Mouse (Mus musculus): ENCODE results near the gene Hoxd9.

The Hoxd9 gene

DNA sequence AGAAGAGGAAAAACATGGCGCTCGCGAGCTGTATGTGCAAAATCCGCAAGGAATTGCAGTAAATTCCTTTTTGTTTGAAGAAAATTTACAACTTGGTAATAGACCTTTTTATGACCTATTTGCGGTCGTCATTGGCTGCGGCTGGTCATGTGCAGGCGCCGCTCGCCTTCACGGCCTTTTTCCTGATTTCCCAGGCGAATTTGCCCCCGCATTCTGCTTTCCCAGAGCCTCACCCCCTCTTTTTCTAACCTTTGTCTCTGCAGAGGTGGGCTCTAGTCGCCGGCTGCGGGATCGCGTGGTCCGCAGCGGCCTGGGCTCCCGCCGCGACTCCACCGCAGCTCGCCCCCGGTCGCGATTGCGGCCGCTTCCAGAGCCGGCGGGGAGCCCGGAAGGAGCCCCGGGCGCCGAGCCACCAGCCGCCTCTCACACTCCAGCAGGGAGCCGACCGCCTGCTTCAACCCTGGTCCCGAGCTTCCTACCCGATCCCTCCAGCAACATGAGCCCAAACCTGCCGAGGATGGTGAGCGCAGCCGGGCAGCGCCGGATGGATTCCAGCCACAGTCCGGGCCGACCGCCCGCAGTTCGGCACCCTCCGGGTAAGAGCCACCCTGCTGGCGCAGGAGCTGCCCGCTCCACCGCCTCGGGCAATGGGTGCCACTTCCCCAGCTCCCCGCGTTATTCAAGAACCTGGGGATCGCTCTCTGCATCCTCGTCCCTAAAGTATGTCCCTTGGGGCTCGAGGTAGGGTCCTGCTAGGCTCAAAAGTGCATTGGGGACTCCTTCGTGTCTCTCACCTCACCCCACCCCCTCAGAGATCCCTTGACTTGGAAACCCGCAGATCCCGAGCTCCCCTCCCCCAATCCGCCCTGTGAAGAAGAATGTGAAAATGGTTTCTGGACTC, 14.4 kb downstream of the Hoxd9 start, which contains the start of the genes Hoxd3 and Hoxd4:
TSS of gene Hoxd3 (plus strand) at position 207 of the 901 bp plus-strand sequence.
TSS of gene Hoxd4 (plus strand) at position 209 of the 901 bp plus-strand sequence.
- no peak for DNase-seq (ENCODE audit: low read depth, low spot score)

GRCm38 (mm10) chr2:74713239-74714150, 16.0 kb downstream of the Hoxd9 start:
- DNase-seq (ENCODE audit: low read depth, low spot score): no peak

DNA sequence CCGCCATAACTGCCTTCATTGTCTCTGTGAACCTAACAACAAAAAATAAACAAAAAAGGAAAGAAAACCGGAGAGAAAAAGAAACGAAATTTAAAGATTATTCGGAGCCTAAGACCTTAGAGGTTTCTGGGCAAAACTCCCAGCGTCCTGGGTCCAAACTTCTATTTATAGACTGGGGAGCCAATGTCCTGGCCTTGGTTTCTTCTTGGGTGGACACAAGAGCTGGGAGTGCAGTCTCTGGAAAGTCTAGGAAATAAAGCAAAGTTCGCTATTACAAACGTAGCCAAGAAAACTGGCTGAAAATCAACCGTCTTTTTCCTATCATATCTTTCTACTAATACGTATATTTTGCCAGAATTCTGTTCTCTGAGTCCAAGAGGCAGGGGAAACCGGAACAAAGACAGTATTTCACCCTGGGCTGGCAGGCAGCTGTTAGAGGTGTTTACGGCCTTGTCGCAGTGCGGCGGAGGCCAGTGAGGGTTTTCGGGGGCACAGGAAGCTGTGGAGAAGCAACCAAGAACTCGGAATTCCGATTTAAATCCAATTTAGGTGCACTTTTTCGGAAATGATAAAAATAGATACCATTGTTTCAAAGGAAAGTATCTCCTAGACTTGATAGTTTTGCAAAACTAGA, 16.7 kb downstream of the Hoxd9 start:
- no peak for DNase-seq (ENCODE audit: low read depth, low spot score)

- no peak for DNase-seq (ENCODE audit: low read depth, low spot score)
Observed at GRCm38 (mm10) chr2:74714881-74715280, 17.4 kb downstream of the Hoxd9 start.

GRCm38 (mm10) chr2:74715504-74716241, 18.1 kb downstream of the Hoxd9 start:
- peak; percentile 11 for DNase-seq (ENCODE audit: low read depth, low spot score)

DNA sequence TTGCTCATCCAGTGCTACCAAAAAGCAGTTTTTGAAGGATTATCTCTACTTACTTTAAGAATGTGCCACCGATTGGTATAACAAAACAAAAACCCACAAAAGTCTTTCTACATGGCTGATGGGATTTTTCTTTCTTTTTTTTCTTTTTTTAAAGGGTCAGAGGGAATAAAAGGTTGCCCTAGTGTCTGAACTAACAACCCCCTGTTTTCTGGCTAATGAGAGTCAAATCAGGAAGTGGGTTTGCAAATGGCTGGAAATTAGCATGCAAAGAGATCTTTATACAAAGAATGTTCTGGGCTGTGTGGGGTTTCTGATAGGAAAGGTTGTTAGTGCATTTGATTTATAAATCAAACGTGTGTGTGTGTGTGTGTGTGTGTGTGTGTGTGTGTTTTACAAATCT, 22.9 kb downstream of the Hoxd9 start:
- DNase-seq (ENCODE audit: low read depth, low spot score): no peak

DNA sequence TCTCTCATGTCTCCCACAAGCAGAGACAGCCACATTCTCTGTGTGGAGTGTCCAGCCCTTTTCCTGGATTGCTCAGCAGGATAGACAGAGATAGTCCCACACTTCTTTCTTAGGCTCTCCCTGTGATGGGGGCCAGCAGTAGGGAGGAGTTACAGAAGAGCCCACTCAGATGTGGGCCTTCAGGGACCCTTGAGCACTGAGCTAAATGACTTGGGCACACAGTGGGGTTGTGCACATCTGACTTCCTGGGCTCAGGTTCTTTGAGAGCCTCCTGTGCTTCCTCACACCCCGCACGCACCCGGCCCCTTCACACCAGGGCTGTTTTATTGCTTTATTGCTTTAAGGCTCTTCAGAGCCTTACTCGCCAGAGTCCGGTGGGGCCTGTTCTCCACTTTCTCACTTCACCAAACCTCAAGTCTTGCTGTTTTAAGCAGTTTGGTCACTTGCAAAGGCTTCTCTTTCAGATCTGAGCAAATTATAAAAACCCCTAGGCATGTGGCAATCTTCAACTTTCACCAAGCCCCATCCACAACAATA, 23.5 kb downstream of the Hoxd9 start:
- no peak for DNase-seq (ENCODE audit: low read depth, low spot score)

GRCm38 (mm10) chr2:74721882-74722281, 24.4 kb downstream of the Hoxd9 start:
- DNase-seq (ENCODE audit: low read depth, low spot score): no peak

GRCm38 (mm10) chr2:74722949-74723348, 25.4 kb downstream of the Hoxd9 start:
- DNase-seq (ENCODE audit: low read depth, low spot score): no peak

DNA sequence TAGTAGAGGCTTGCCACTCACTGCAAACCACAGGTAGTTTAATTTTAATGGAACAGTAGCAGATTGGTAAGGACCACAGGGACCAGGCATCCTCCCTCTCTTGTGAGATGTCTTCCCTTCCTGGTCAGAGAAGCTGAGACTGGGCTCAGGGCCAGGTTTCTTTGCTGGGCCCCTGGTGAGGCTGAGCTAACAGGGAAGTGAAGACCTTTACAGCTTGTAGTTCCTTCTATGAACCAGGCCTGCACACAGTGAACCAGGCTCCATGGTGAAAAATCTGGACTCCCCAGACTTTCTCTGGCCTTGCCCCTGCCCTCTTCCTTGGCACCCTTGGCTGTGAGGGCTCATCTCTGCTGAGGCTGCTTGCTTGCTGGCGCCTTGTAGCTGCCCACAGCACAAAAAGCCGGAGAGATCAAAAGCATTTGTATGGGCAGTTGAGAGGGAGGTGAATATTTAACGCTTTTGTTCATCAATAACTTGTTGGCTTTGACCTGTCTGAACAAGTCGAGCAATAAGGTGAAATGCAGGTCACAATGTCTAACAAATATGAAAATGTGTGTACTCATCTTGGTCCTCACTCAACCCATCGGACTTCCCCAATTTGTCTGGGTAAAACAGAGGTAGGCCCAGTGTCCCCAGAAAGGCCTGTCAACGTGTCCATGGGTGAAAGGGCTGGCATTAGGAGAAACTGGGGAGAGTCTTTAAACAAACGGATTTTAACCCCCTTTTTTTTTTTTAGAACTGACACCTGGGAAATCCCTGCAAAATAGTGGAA, 26.9 kb downstream of the Hoxd9 start:
- DNase-seq (ENCODE audit: low read depth, low spot score): no peak

DNA sequence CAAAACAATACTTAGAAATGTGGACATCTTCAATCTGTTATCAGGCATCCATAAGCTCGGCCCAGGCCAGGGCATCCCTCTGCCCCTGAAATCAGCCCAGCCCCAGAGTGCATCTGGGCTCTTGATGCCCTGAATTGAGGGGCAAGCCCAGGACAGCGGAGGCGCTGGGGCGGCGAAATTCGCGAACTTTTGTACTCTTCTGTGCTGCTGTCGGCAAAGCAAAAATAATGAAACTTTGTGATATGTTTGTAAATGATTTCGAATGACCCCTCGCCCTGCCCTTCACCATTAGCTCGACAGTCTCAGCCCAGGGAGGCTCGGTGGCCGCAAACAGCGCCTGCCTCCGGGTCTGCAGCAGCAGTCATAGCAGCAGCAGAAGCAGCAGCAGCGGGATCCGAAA, 27.6 kb downstream of the Hoxd9 start:
- DNase-seq (ENCODE audit: low read depth, low spot score): no peak

DNA sequence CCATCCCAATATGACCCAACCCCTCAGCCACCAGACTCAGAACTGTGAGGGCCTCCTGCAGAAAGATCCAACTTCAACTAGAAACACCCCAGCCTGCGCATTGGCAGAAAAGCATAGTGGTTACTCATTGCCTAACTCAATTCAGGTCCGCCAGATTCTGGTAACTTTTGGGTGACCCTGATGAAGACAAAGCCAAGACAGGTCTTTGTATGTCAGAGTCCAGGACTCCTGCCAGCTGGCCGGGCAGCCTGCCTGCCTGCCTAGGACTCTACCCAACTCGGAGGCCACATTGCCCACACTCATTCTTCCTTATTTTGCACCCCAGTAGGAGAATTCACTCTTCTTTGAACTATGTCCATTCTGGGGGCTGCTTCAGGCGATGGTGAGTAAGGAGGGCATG, 29.0 kb downstream of the Hoxd9 start, which contains the start of gene Gm28230:
TSS of gene Gm28230 (plus strand) at position 178 of the 400 bp plus-strand sequence.
- no peak for DNase-seq (ENCODE audit: low read depth, low spot score)

DNA sequence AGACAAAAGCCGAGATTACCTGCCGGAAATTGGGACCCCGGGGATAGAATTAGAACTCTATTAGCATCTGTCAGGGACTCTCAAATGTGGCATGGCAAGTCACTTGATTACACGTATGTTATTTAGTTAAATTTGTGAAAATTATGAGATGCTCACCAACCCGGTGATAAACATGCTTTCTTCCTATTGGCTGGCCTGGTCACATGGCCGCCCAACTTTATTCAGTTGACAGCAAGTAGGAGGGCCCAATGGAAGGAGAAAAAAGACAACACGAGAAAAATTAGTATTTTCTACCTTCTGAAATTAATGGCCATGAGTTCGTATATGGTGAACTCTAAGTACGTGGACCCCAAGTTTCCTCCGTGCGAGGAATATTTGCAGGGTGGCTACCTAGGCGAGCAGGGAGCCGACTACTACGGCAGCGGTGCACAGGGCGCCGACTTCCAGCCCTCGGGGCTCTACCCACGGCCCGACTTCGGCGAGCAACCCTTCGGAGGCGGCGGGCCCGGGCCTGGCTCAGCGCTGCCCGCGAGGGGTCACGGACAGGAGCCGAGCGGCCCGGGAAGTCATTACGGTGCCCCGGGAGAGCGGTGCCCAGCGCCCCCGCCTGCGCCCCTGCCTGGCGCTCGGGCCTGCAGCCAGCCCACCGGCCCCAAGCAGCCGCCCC, 29.6 kb downstream of the Hoxd9 start:
- no peak for DNase-seq (ENCODE audit: low read depth, low spot score)

GRCm38 (mm10) chr2:74727640-74728302, 30.2 kb downstream of the Hoxd9 start:
- DNase-seq (ENCODE audit: low read depth, low spot score): no peak

- DNase-seq (ENCODE audit: low read depth, low spot score): no peak
Observed at GRCm38 (mm10) chr2:74728303-74728680, 30.8 kb downstream of the Hoxd9 start.

- DNase-seq (ENCODE audit: low read depth, low spot score): no peak
Observed at GRCm38 (mm10) chr2:74730331-74730730, 32.8 kb downstream of the Hoxd9 start.

- DNase-seq (ENCODE audit: low read depth, low spot score): no peak
Observed at GRCm38 (mm10) chr2:74731055-74731454, 33.5 kb downstream of the Hoxd9 start.

GRCm38 (mm10) chr2:74731799-74732512, 34.4 kb downstream of the Hoxd9 start:
- DNase-seq (ENCODE audit: low read depth, low spot score): no peak

All from telencephalon, adult 2 months (tissue).